Mouse (Mus musculus) G1E (cell line): Measurements from ENCODE around the gene Pts.

Experiments
- CTCF ChIP-seq: IDR thresholded peaks from 2 replicates; pipeline ENCODE4 v1.5.1; 2012; ENCODE audit warnings: low read depth, low read length, inconsistent platforms, mixed read lengths
- TAL1 ChIP-seq: conservative IDR thresholded peaks from 2 replicates; pipeline ENCODE4 v1.6.1; 2012; ENCODE audit warnings: low read depth, low read length, inconsistent platforms, mixed read lengths

DNA sequence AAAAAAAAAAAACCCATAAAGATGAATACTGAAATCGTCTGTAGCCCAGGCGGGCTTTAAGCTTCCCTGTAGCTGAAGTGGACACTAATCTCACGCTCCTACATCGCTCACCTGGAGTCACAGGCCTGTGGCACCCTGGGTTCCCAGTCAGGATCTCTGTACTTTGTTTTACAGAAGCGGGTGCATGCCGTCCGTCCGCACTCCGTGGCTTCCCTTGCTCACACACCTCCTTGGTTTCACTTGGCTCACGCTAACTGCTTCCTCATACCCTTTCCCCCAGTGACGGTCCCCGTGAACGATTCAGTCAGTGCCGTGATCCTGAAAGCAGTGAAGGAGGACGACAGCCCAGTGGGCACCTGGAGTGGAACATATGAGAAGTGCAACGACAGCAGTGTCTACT is 29.7 kb downstream of the Pts start:
- TF ChIP-seq CTCF (no peak), TAL1 (no peak)
